Mouse (Mus musculus) kidney, embryonic 14.5 days (tissue): Measurements from ENCODE around the gene Gm15737. TPM values are rescaled to one million over a fixed set of nuclear protein-coding genes. Genes with fewer than 3 reads are reported as not detected.

Experiments used
- ATAC-seq: fragments of 200-750 bp; cut with Nextera tagmentation; 2 replicates; pipeline ENCODE4 v1.8.0; 2017; ENCODE audit warnings: moderate number of reproducible peaks, mild to moderate bottlenecking, moderate TSS enrichment, moderate library complexity; ENCODE audit not compliant: low FRiP score, low TSS enrichment
- H3K27ac ChIP-seq: fragments of 300-500 bp; sonication (generic); 2 replicates; pipeline ENCODE4 v1.5.1; 2014; ENCODE audit warnings: low read depth, mild to moderate bottlenecking, low read length, moderate library complexity, mixed read lengths
- H3K27me3 ChIP-seq: fragments of 300-500 bp; sonication (generic); 2 replicates; pipeline ENCODE4 v1.6.1; 2014; ENCODE audit warnings: mild to moderate bottlenecking, low read length; ENCODE audit not compliant: control insufficient read depth, insufficient read depth
- H3K36me3 ChIP-seq: fragments of 300-500 bp; sonication (generic); 2 replicates; pipeline ENCODE4 v1.6.1; 2014; ENCODE audit warnings: low read length, mixed read lengths; ENCODE audit not compliant: control insufficient read depth, insufficient read depth
- H3K4me1 ChIP-seq: fragments of 300-500 bp; sonication (generic); 2 replicates; pipeline ENCODE4 v1.6.1; 2014; ENCODE audit warnings: low read length, mixed read lengths; ENCODE audit not compliant: control insufficient read depth, insufficient read depth
- H3K4me2 ChIP-seq: fragments of 300-500 bp; sonication (generic); replicated peaks from 2 replicates; pipeline ENCODE4 v1.6.1; 2014; ENCODE audit warnings: low read depth, mild to moderate bottlenecking, low read length
- H3K4me3 ChIP-seq: fragments of 300-500 bp; sonication (generic); 2 replicates; pipeline ENCODE4 v1.5.1; 2014; ENCODE audit warnings: mild to moderate bottlenecking, low read length
- H3K9ac ChIP-seq: fragments of 300-500 bp; sonication (generic); 2 replicates; pipeline ENCODE4 v1.6.1; 2014; ENCODE audit warnings: low read depth, mild to moderate bottlenecking, low read length, moderate library complexity
- H3K9me3 ChIP-seq: fragments of 300-500 bp; sonication (generic); 2 replicates; pipeline ENCODE4 v1.6.1; 2016; ENCODE audit warnings: low read length; ENCODE audit not compliant: control insufficient read depth
- WGBS: fragments of 180-500 bp; shearing (Covaris S2); extraction: QIAGEN DNeasy Blood & Tissue Kit; methylation state at CpG from one replicate; pipeline ENCODE4 v1.1.7; 2014; 5-methylcytosine and 5-hydroxymethylcytosine counted together
- polyA plus RNA-seq: library from polyadenylated mRNA; unstranded; fragments of >200 nt; fragmentation: Nextera tagmentation; extraction: Ambion mirVana; gene quantifications from 2 replicates; pipeline ENCODE4 v1.2.1, GENCODE M21; 2014

Gene Gm15737
- polyA plus RNA-seq, 1 experiment from 2014 or later, result 0.26 TPM

GRCm38 (mm10) chr6:92920938-92921689 is 52.0 kb downstream of the Gm15737 start:
- Histone ChIP-seq H3K9me3 (no peaks in the 10 kb centered on the region), H3K36me3 (peaks cover 13% of the 10 kb centered on the region; the same call in 1 of the 2 replicates), H3K27me3 (no peaks in the 10 kb centered on the region), H3K4me1 (peaks cover 15% of the 10 kb centered on the region), H3K4me2 (no peak overlapping the region), H3K9ac (no peak overlapping the region), H3K4me3 (no peak overlapping the region), H3K27ac (peak overlapping the region; percentile 42; the same call in 1 of the 2 replicates)
- WGBS, result 23% methylated on average over 10 of the region's 10 CpGs
- no peak for ATAC-seq

- peak; percentile 61; the same call in 1 of the 2 replicates for ATAC-seq
- peaks cover 17% of the 10 kb centered on the region; the same call in 1 of the 2 replicates for H3K36me3 ChIP-seq
- H3K9ac ChIP-seq, result no peak overlapping the region
- no peak overlapping the region for H3K4me3 ChIP-seq
- no peaks in the 10 kb centered on the region for H3K27me3 ChIP-seq
- WGBS, result 16% methylated on average over 4 of the region's 4 CpGs
- H3K4me2 ChIP-seq, result no peak overlapping the region
- no peaks in the 10 kb centered on the region for H3K9me3 ChIP-seq
- H3K4me1 ChIP-seq, result peaks cover 15% of the 10 kb centered on the region
- no peak overlapping the region for H3K27ac ChIP-seq
Measured at GRCm38 (mm10) chr6:92921843-92922242, 52.7 kb downstream of the Gm15737 start.

- Histone ChIP-seq H3K4me3 (no peak overlapping the region), H3K4me1 (peaks cover 17% of the 10 kb centered on the region), H3K36me3 (peaks cover 25% of the 10 kb centered on the region; the same call in 1 of the 2 replicates), H3K27ac (no peak overlapping the region), H3K9me3 (no peaks in the 10 kb centered on the region), H3K4me2 (no peak overlapping the region), H3K9ac (no peak overlapping the region), H3K27me3 (no peaks in the 10 kb centered on the region)
- no peak for ATAC-seq
- WGBS, result 75% methylated on average over 8 of the region's 8 CpGs
Measured at GRCm38 (mm10) chr6:92924536-92924935, 55.4 kb downstream of the Gm15737 start.

GRCm38 (mm10) chr6:92928261-92928660 is 59.1 kb downstream of the Gm15737 start:
- Histone ChIP-seq H3K27ac (no peak overlapping the region), H3K9ac (no peak overlapping the region), H3K4me2 (no peak overlapping the region), H3K9me3 (no peaks in the 10 kb centered on the region), H3K27me3 (no peaks in the 10 kb centered on the region), H3K36me3 (peaks cover 56% of the 10 kb centered on the region), H3K4me1 (peaks cover 2% of the 10 kb centered on the region; the same call in 1 of the 2 replicates), H3K4me3 (no peak overlapping the region)
- 69% methylated on average over 5 of the region's 5 CpGs for WGBS
- no peak for ATAC-seq

Other genes starting within 250 kb of the Gm15737 start
- gene Prickle2, start 163.2 kb upstream of the Gm15737 start, polyA plus RNA-seq, result 5.8 and 7.4 TPM in 2 replicates
- 1.2 and 1.6 TPM in 2 replicates for gene A730049H05Rik, start 52.9 kb upstream of the Gm15737 start, polyA plus RNA-seq
- gene Adamts9, start 74.1 kb downstream of the Gm15737 start, polyA plus RNA-seq, result 19.9 and 20.7 TPM in 2 replicates